Mouse (Mus musculus) ES-E14 (cell line): ENCODE measurements around the gene Gpr3. TPM values are rescaled to one million over a fixed set of nuclear protein-coding genes. Genes with fewer than 3 reads are reported as not detected.

Experiments
- DNase-seq: peaks from one replicate; pipeline ENCODE4 v3.0.0-alpha.2; 2013; ENCODE audit warnings: low read depth, low spot score
- H3K27ac ChIP-seq: 2 replicates; pipeline ENCODE4 v1.5.1; 2012; ENCODE audit warnings: low read depth, mild to moderate bottlenecking, low read length, moderate library complexity, mixed read lengths; ENCODE audit not compliant: poor library complexity, insufficient read depth, severe bottlenecking
- H3K36me3 ChIP-seq: 2 replicates; pipeline ENCODE4 v1.6.1; 2012; ENCODE audit warnings: mild to moderate bottlenecking, low read length, moderate library complexity, mixed read lengths; ENCODE audit not compliant: control insufficient read depth, poor library complexity, insufficient read depth, severe bottlenecking
- H3K4me1 ChIP-seq, 2 experiments: fragments of 150-350 bp in 1 of 2; sonication (generic) in 1 of 2; 2 replicates each; pipeline ENCODE4 v1.6.1; 2012; ENCODE audit warnings: low read length in 2 of 2, mild to moderate bottlenecking in 1 of 2, mixed read lengths in 1 of 2; ENCODE audit not compliant: control insufficient read depth in 2 of 2, insufficient read depth in 2 of 2, poor library complexity in 1 of 2
- H3K4me3 ChIP-seq, 2 experiments: fragments of 150-350 bp in 1 of 2; sonication (generic) in 1 of 2; 2 replicates each; pipeline ENCODE4 v1.5.1; 2012; ENCODE audit warnings: low read length in 2 of 2, low read depth in 1 of 2, mild to moderate bottlenecking in 1 of 2, mixed read lengths in 1 of 2; ENCODE audit not compliant: insufficient read depth in 1 of 2, poor library complexity in 1 of 2, severe bottlenecking in 1 of 2
- H3K9ac ChIP-seq: 2 replicates; pipeline ENCODE4 v1.6.1; 2012; ENCODE audit warnings: low read depth, mild to moderate bottlenecking, low read length, mixed read lengths; ENCODE audit not compliant: poor library complexity, insufficient read depth, severe bottlenecking
- H3K9me3 ChIP-seq: fragments of 150-350 bp; sonication (generic); 2 replicates; pipeline ENCODE4 v1.6.1; 2012; ENCODE audit warnings: low read depth, mild to moderate bottlenecking, low read length; ENCODE audit not compliant: control insufficient read depth, insufficient read depth
- CHD2 ChIP-seq: IDR thresholded peaks from 2 replicates; pipeline ENCODE4 v1.6.1; 2014; ENCODE audit warnings: mild to moderate bottlenecking, low read depth, low read length, inconsistent platforms
- HCFC1 ChIP-seq: IDR thresholded peaks from 2 replicates; pipeline ENCODE4 v1.6.1; 2012; ENCODE audit warnings: low read length, inconsistent platforms, borderline replicate concordance; ENCODE audit not compliant: insufficient read depth
- MAFK ChIP-seq: IDR thresholded peaks from 2 replicates; pipeline ENCODE4 v1.6.1; 2014; ENCODE audit warnings: mild to moderate bottlenecking, low read depth, low read length, inconsistent platforms; ENCODE audit not compliant: insufficient read depth
- ZC3H11A ChIP-seq: IDR thresholded peaks from 2 replicates; pipeline ENCODE4 v1.6.1; 2012; ENCODE audit warnings: low read depth, mild to moderate bottlenecking, inconsistent platforms, low read length, borderline replicate concordance
- ZNF384 ChIP-seq: IDR thresholded peaks from 2 replicates; pipeline ENCODE4 v1.6.1; 2012; ENCODE audit warnings: low read depth, low read length, inconsistent platforms
- in situ Hi-C, 2 experiments: fragments of 600-800 bp; cut with MboI; formaldehyde crosslinking; loops; one replicate each; pipeline ENCODE4 v1.15.1; 2025; ENCODE audit warnings: low sequenced_read_pairs in 2 of 2, inconsistent platforms in 1 of 2; ENCODE audit not compliant: unreplicated experiment in 2 of 2
- total RNA-seq: library from RNA; depleted of rRNA; stranded (reverse); fragments of 300-350 nt; gene quantifications from 2 replicates; pipeline ENCODE4 v1.2.3, GENCODE M21; 2012

Gpr3 gene
- total RNA-seq, 1 experiment: 0.85 TPM

DNA sequence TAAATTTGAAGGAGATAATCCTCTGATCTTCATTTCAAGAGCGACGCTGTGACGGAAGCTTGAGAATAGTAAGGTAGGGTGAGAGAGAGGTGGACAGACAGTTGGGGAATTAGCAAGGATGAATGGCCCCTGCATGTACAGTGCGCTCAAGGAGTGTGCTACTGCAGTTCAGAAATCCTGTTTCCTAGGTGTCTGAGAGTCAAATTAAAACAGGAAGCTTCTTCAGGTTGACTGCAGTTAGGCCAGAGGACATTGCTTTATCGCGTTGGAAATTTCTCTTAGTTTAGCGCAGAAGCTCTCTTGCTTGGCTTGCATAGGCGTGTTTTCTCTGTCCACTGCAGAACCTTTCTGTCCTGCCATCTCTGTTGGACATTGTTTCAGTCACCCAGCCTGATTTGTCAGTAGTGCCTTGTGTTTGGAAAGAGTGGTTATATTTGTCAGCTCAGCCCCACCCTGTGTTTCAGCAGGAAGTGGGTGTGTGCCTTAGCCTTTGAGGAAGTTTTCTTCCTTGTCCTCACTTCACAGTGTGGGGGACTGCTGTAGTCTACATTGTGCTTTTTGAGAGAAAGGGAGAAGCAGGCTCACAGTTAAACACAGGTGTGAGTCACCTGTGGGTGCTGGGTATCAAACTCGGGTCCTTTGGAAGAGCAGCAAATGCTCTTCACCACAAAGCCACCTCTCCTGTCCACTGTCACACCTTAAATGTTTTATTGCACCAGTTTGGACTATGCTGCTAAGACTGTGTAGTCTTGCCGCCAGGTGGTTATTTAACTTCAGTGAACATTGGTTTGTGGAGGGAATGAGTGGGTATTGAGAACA is 42.9 kb downstream of the Gpr3 start:
- DNase-seq: no peak
- TF ChIP-seq MAFK: no peak
- no peak for TF ChIP-seq CHD2
- TF ChIP-seq ZNF384: no peak
- TF ChIP-seq HCFC1: no peak
- TF ChIP-seq ZC3H11A: no peak
- Histone ChIP-seq H3K4me3 (no peak overlapping the region), H3K9me3 (no peaks in the 10 kb centered on the region), H3K27ac (no peak overlapping the region; the same call in 1 of the 2 replicates), H3K4me1 (peaks cover 4 to 16% of the 10 kb centered on the region in 2 experiments; a peak in 3 of 4 replicates), H3K36me3 (no peaks in the 10 kb centered on the region), H3K9ac (no peak overlapping the region)
- in situ Hi-C loops: no loop called here

DNA sequence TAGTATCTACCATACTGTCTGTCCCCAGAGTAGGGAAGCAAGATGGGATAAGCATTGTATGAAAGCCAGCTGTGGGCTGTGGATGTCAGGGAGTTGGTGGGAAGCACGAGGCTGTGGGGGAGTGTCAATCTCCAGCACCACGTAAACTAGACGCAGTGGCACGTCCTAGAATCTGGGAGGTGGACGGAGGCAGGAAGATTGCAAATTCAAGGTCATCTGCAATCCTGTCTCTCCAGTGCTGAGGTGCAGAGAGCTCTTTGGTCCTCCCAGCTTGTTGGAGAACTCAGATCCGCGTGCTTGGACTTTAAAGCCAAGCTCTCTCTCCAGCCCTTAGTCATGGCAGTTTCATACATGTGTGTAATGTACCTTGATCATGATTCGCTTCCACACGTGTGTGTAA is 45.6 kb downstream of the Gpr3 start:
- peaks cover 4 to 16% of the 10 kb centered on the region in 2 experiments; a peak in 3 of 4 replicates for H3K4me1 ChIP-seq
- in situ Hi-C loops: no loop called here
- no peak overlapping the region for H3K9ac ChIP-seq
- no peaks in the 10 kb centered on the region for H3K36me3 ChIP-seq
- no peak overlapping the region for H3K27ac ChIP-seq
- H3K9me3 ChIP-seq: no peaks in the 10 kb centered on the region
- DNase-seq: no peak
- TF ChIP-seq HCFC1 (no peak), ZC3H11A (no peak), MAFK (no peak), CHD2 (no peak), ZNF384 (no peak)
- H3K4me3 ChIP-seq: no peak overlapping the region

DNA sequence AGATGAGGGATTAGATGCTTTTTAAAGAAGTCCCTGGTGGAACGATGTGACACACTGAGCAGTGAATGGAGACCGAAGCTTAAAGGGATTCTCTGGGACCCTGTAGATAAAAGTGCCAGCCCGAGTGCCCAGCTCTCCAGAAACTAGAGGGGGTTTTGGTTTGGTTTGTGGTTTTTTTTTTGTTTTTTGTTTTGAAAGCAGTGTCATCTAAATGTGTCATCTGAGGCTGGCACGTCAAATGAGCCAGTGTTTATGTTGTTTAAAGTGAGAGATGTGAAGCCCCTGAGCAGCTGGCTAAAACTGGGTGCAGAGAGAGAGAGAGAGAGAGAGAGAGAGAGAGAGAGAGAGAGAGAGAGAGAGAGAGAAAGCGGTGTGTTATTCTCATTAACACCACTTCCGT is 50.1 kb downstream of the Gpr3 start:
- H3K27ac ChIP-seq: no peak overlapping the region

DNA sequence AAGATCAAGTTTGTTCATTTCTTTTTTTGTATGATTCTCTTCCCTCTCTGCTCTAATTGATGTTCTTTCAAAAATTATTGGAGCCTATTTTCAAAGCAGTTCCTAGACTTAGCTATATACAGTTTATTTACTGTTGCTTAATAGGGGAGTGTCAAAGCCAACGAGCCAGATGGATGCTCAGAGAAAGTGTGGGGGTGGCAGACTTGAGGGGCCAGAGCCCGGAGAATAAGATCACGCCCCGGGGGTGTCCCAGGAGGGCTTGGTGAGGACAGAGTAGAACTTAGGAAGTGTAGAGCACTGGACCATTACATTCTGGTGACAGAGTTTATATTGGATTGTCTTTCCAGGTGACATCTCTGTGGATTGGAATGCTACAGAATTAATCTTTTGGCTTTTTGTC is 51.5 kb downstream of the Gpr3 start:
- no peak for TF ChIP-seq ZNF384
- no peak for TF ChIP-seq ZC3H11A
- no peak for TF ChIP-seq CHD2
- no peak for TF ChIP-seq HCFC1
- no peak for TF ChIP-seq MAFK
- Histone ChIP-seq H3K4me3 (no peak overlapping the region), H3K4me1 (0 out of 4 replicates have a peak, but pooled peaks cover 0 to 2% of the 10 kb centered on the region in 2 experiments), H3K9me3 (no peaks in the 10 kb centered on the region), H3K36me3 (peaks cover 2% of the 10 kb centered on the region; the same call in 1 of the 2 replicates), H3K27ac (no peak overlapping the region), H3K9ac (no peak overlapping the region)
- in situ Hi-C loops: no loop called here
- DNase-seq: no peak

More for the DNA sequence above, 50.1 kb downstream of the Gpr3 start:
- DNase-seq: no peak
- in situ Hi-C loops: no loop called here
- H3K4me1 ChIP-seq: peaks cover 0 to 10% of the 10 kb centered on the region in 2 experiments; a peak in 2 of 4 replicates
- H3K4me3 ChIP-seq: no peak overlapping the region
- TF ChIP-seq MAFK: no peak
- no peak for TF ChIP-seq ZC3H11A
- no peak for TF ChIP-seq CHD2
- no peak for TF ChIP-seq HCFC1
- no peak for TF ChIP-seq ZNF384
- no peaks in the 10 kb centered on the region for H3K9me3 ChIP-seq
- no peak overlapping the region for H3K9ac ChIP-seq
- H3K36me3 ChIP-seq: peaks cover 2% of the 10 kb centered on the region; the same call in 1 of the 2 replicates
